Mouse (Mus musculus) E14TG2a.4 (cell line): Measurements from ENCODE around the gene Ermap.

Source experiments
- CTCF ChIP-seq: conservative IDR thresholded peaks from 2 replicates; pipeline ENCODE4 v1.5.1; 2014; ENCODE audit warnings: low read length
- NANOG ChIP-seq: IDR thresholded peaks from 2 replicates; pipeline ENCODE4 v1.6.1; 2014; ENCODE audit warnings: borderline replicate concordance, low read length, mixed read lengths
- POU5F1 ChIP-seq: IDR thresholded peaks from 2 replicates; pipeline ENCODE4 v1.6.1; 2014; ENCODE audit warnings: low read length, borderline replicate concordance

DNA sequence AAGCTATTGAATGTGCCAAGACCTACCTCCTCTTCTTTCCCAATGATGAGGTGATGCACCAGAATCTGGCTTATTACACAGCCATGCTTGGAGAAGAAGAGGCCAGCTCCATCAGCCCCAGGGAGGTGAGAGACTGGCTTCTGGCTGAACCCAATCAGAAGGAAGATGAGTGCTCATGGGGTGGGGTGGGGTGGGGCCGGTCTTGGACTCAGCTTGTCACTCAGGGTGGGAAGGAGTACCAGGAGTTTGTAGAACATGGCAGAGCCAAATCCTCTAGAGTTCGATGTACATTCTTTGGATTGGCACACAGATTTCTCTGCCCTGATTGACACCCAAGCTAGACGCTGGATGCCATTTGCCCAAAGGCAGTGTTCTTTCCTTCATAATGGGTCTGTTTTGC lies 48.9 kb upstream of the Ermap start:
- TF ChIP-seq CTCF: no peak
- TF ChIP-seq NANOG: no peak
- TF ChIP-seq POU5F1: no peak
